In the genomic region with DNA sequence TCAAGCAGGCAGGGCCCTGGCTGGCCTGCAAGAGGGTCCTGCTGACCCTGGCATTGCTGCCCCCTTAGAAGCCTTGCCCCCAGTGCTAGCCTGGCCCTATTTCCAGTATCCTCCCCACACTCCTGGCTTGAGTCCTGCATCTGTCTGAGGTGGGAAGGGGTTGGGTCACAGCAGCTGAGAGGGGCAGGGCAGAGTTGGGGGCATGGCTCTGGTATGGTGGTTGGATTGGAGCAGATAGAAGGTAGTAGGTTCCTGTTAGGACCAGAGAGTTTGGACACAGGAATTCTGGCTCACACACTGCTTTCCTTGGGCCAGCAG, we compare ENCODE assay signal across 14 mouse cellular contexts. TPM values are rescaled to one million over a fixed set of nuclear protein-coding genes. Genes with fewer than 3 reads are reported as not detected.
A peak's percentile ranks its signal among the peaks of the same experiment; 100 is the strongest.
DNase-seq lines count a peak whose midpoint lies in the region; ATAC-seq and TF ChIP-seq lines count a peak whose summit lies in the region.
"Had no signal": no experiment of that assay in that cellular context is flagged by ENCODE, and none has a peak within 500 bp of the region (broad histone marks: within the 10 kb centered on the region; RNA-seq: fewer than 3 reads in every experiment).

No protein-coding gene starts in this region.

- no peak overlapping the region; the same call in 1 of the 2 replicates for H3K27ac ChIP-seq in stomach, embryonic 16.5 days (ENCODE audit: low read length)
- no peak overlapping the region for H3K27ac ChIP-seq in stomach, postnatal 0 days (replicated peaks)
- peak overlapping the region; percentile 98 for H3K27ac ChIP-seq in heart, embryonic 13.5 days (replicated peaks)
- H3K27ac ChIP-seq in limb, embryonic 10.5 days = 0 out of 2 replicates have a peak overlapping the region, but pooled peaks have one; percentile 47
- H3K27ac ChIP-seq in liver, postnatal 0 days (ENCODE audit: low read depth) = no peak overlapping the region
- H3K27ac ChIP-seq: limb, embryonic 13.5 days had no signal

- H3K27me3 ChIP-seq in stomach, embryonic 16.5 days (ENCODE audit: control insufficient read depth, insufficient read depth, low read length) = no peaks in the 10 kb centered on the region
- no peaks in the 10 kb centered on the region for H3K27me3 ChIP-seq in stomach, postnatal 0 days (ENCODE audit: control insufficient read depth, insufficient read depth, low read length)
- H3K27me3 ChIP-seq in heart, embryonic 13.5 days (replicated peaks) = peaks cover 51% of the 10 kb centered on the region
- no peaks in the 10 kb centered on the region for H3K27me3 ChIP-seq in limb, embryonic 10.5 days (ENCODE audit: low read depth, poor library complexity, severe bottlenecking)
- H3K27me3 ChIP-seq in liver, postnatal 0 days (ENCODE audit: insufficient read depth, low read length) = no peaks in the 10 kb centered on the region
- H3K27me3 ChIP-seq: limb, embryonic 13.5 days had no signal

- no peak for ATAC-seq in stomach, embryonic 16.5 days (ENCODE audit: insufficient read depth, low FRiP score)
- ATAC-seq in stomach, postnatal 0 days (ENCODE audit: low FRiP score, low TSS enrichment) = no peak
- ATAC-seq in heart, embryonic 13.5 days (ENCODE audit: extremely low read depth, insufficient number of reproducible peaks, low FRiP score, low TSS enrichment) = 0 out of 2 replicates have a peak, but pooled peaks have one; percentile 0
- no peak for ATAC-seq in liver, postnatal 0 days

- H3K9ac ChIP-seq in stomach, embryonic 16.5 days (ENCODE audit: low read length) = peak overlapping the region; percentile 26; the same call in 1 of the 2 replicates
- H3K9ac ChIP-seq in stomach, postnatal 0 days (ENCODE audit: low read length) = no peak overlapping the region
- peak overlapping the region; percentile 96 for H3K9ac ChIP-seq in heart, embryonic 13.5 days
- H3K9ac ChIP-seq in liver, postnatal 0 days (replicated peaks) = no peak overlapping the region
- H3K9ac ChIP-seq: limb, embryonic 13.5 days had no signal

- no peak overlapping the region for H3K4me2 ChIP-seq in stomach, embryonic 16.5 days (ENCODE audit: low read depth, low read length)
- H3K4me2 ChIP-seq in stomach, postnatal 0 days (replicated peaks; ENCODE audit: low read depth) = no peak overlapping the region
- H3K4me2 ChIP-seq in heart, embryonic 13.5 days = peak overlapping the region; percentile 66
- no peak overlapping the region for H3K4me2 ChIP-seq in liver, postnatal 0 days (ENCODE audit: low read depth, low read length)
- H3K4me2 ChIP-seq: limb, embryonic 13.5 days had no signal

- no peak overlapping the region for H3K4me3 ChIP-seq in stomach, embryonic 16.5 days (replicated peaks; ENCODE audit: low read length)
- no peak overlapping the region for H3K4me3 ChIP-seq in stomach, postnatal 0 days (ENCODE audit: low read depth, low read length)
- H3K4me3 ChIP-seq in heart, embryonic 13.5 days = peak overlapping the region; percentile 64
- H3K4me3 ChIP-seq in limb, embryonic 10.5 days = no peak overlapping the region
- no peak overlapping the region for H3K4me3 ChIP-seq in liver, postnatal 0 days (ENCODE audit: low read depth, low read length)
- H3K4me3 ChIP-seq: limb, embryonic 13.5 days had no signal

- no peaks in the 10 kb centered on the region for H3K9me3 ChIP-seq in stomach, embryonic 16.5 days (replicated peaks; ENCODE audit: control insufficient read depth, low read length)
- no peaks in the 10 kb centered on the region for H3K9me3 ChIP-seq in stomach, postnatal 0 days (ENCODE audit: control insufficient read depth, low read length)
- H3K9me3 ChIP-seq in heart, embryonic 13.5 days = no peaks in the 10 kb centered on the region
- no peaks in the 10 kb centered on the region for H3K9me3 ChIP-seq in limb, embryonic 10.5 days (replicated peaks)
- no peaks in the 10 kb centered on the region for H3K9me3 ChIP-seq in liver, postnatal 0 days (ENCODE audit: low read length)
- H3K9me3 ChIP-seq: limb, embryonic 13.5 days had no signal

- TF ChIP-seq EP300 in stomach, postnatal 0 days (optimal IDR thresholded peaks at IDR 0.05) = no peak
- no peak for TF ChIP-seq EP300 in liver, postnatal 0 days (IDR thresholded peaks at IDR 0.05; ENCODE audit: low read depth)

- peaks cover 23% of the 10 kb centered on the region for H3K4me1 ChIP-seq in stomach, embryonic 16.5 days (ENCODE audit: control insufficient read depth, insufficient read depth, low read length)
- no peaks in the 10 kb centered on the region for H3K4me1 ChIP-seq in stomach, postnatal 0 days (replicated peaks; ENCODE audit: control insufficient read depth, insufficient read depth)
- H3K4me1 ChIP-seq in heart, embryonic 13.5 days = peaks cover 52% of the 10 kb centered on the region
- H3K4me1 ChIP-seq in limb, embryonic 10.5 days = peaks cover 26% of the 10 kb centered on the region
- H3K4me1 ChIP-seq in liver, postnatal 0 days (ENCODE audit: insufficient read depth) = no peaks in the 10 kb centered on the region

- H3K36me3 ChIP-seq in stomach, embryonic 16.5 days (ENCODE audit: control insufficient read depth, insufficient read depth, low read length) = no peaks in the 10 kb centered on the region
- H3K36me3 ChIP-seq in stomach, postnatal 0 days (ENCODE audit: control insufficient read depth, insufficient read depth, low read length) = no peaks in the 10 kb centered on the region
- peaks cover 28% of the 10 kb centered on the region for H3K36me3 ChIP-seq in heart, embryonic 13.5 days
- H3K36me3 ChIP-seq in limb, embryonic 10.5 days = no peaks in the 10 kb centered on the region
- H3K36me3 ChIP-seq in liver, postnatal 0 days (replicated peaks; ENCODE audit: insufficient read depth, low read length) = no peaks in the 10 kb centered on the region
- H3K36me3 ChIP-seq: limb, embryonic 13.5 days had no signal

- DNase-seq in stomach, postnatal 0 days (ENCODE audit: low spot score) = no peak
- DNase-seq in limb, embryonic 10.5 days (ENCODE audit: low spot score) = no peak
- no peak for DNase-seq in liver, postnatal 0 days
- DNase-seq in right cerebral cortex, postnatal 25 days = no peak
- no peak for DNase-seq in layer of hippocampus, adult 18-20 months (ENCODE audit: low spot score in 2 of 2)
- DNase-seq: kidney, postnatal 36 days; lung, postnatal 36 days had no signal

- no peak for TF ChIP-seq CTCF in stomach, postnatal 0 days (IDR thresholded peaks at IDR 0.05; ENCODE audit: low read depth)
- no peak for TF ChIP-seq CTCF in liver, postnatal 0 days (IDR thresholded peaks at IDR 0.05; ENCODE audit: low read depth)

RNA-seq across cellular contexts. Expression of a gene that starts 0.4 kb away (rescaled TPM):
- polyA plus RNA-seq in stomach, embryonic 16.5 days (2015; fragmentation: Nextera tagmentation; extraction: Ambion mirVana) = 7.6 and 25.7 TPM in 2 replicates
- 1.4 and 2.4 TPM in 2 replicates for polyA plus RNA-seq in stomach, postnatal 0 days (2015; fragmentation: Nextera tagmentation; extraction: Ambion mirVana)
- polyA plus RNA-seq in heart, embryonic 13.5 days (2015; fragmentation: Nextera tagmentation; extraction: Ambion mirVana) = 3,662 and 3,747 TPM in 2 replicates
- 2.2 and 4.4 TPM in 2 replicates for polyA plus RNA-seq in limb, embryonic 10.5 days (2016; fragmentation: Nextera tagmentation; extraction: Ambion mirVana)
- polyA plus RNA-seq in liver, postnatal 0 days (2015; fragmentation: Nextera tagmentation; extraction: Ambion mirVana) = 0.18 and 2.0 TPM in 2 replicates
- total RNA-seq in layer of hippocampus, adult 18-20 months (2021) = 10 to 100 TPM; 10.1 to 14.4 TPM

RNA-seq across cellular contexts. Expression of a gene that starts 18.1 kb away (rescaled TPM):
- not detected in 2 replicates for polyA plus RNA-seq in stomach, embryonic 16.5 days (2015; fragmentation: Nextera tagmentation; extraction: Ambion mirVana)
- not detected in 2 replicates for polyA plus RNA-seq in stomach, postnatal 0 days (2015; fragmentation: Nextera tagmentation; extraction: Ambion mirVana)
- not detected in 2 replicates for polyA plus RNA-seq in heart, embryonic 13.5 days (2015; fragmentation: Nextera tagmentation; extraction: Ambion mirVana)
- not detected in 2 replicates for polyA plus RNA-seq in limb, embryonic 10.5 days (2016; fragmentation: Nextera tagmentation; extraction: Ambion mirVana)
- not detected in 2 replicates for polyA plus RNA-seq in liver, postnatal 0 days (2015; fragmentation: Nextera tagmentation; extraction: Ambion mirVana)
- not detected for total RNA-seq in layer of hippocampus, adult 18-20 months (2021)
- total RNA-seq: adrenal gland, adult 18-20 months; ES-E14 had no signal
- polyA plus RNA-seq: limb, embryonic 13.5 days; neural tube, embryonic 11.5 days; small intestine, adult 2 months had no signal

RNA-seq across cellular contexts. Expression of a gene that starts 20.4 kb away (rescaled TPM):
- polyA plus RNA-seq in stomach, embryonic 16.5 days (2015; fragmentation: Nextera tagmentation; extraction: Ambion mirVana) = 74.7 and 74.9 TPM in 2 replicates
- 54.4 and 55.2 TPM in 2 replicates for polyA plus RNA-seq in stomach, postnatal 0 days (2015; fragmentation: Nextera tagmentation; extraction: Ambion mirVana)
- 56.8 and 58.2 TPM in 2 replicates for polyA plus RNA-seq in heart, embryonic 13.5 days (2015; fragmentation: Nextera tagmentation; extraction: Ambion mirVana)
- 97.5 and 98.1 TPM in 2 replicates for polyA plus RNA-seq in limb, embryonic 10.5 days (2016; fragmentation: Nextera tagmentation; extraction: Ambion mirVana)
- 30.6 and 32.0 TPM in 2 replicates for polyA plus RNA-seq in liver, postnatal 0 days (2015; fragmentation: Nextera tagmentation; extraction: Ambion mirVana)
- total RNA-seq in layer of hippocampus, adult 18-20 months (2021) = 10 to 100 TPM; 30.2 to 32.7 TPM

RNA-seq across cellular contexts. Expression of a gene that starts 28.1 kb away (rescaled TPM):
- 0.56 and 2.1 TPM in 2 replicates for polyA plus RNA-seq in stomach, embryonic 16.5 days (2015; fragmentation: Nextera tagmentation; extraction: Ambion mirVana)
- polyA plus RNA-seq in stomach, postnatal 0 days (2015; fragmentation: Nextera tagmentation; extraction: Ambion mirVana) = 0.27 and 0.29 TPM in 2 replicates
- 1,796 and 1,858 TPM in 2 replicates for polyA plus RNA-seq in heart, embryonic 13.5 days (2015; fragmentation: Nextera tagmentation; extraction: Ambion mirVana)
- 1.5 and 2.3 TPM in 2 replicates for polyA plus RNA-seq in limb, embryonic 10.5 days (2016; fragmentation: Nextera tagmentation; extraction: Ambion mirVana)
- polyA plus RNA-seq in liver, postnatal 0 days (2015; fragmentation: Nextera tagmentation; extraction: Ambion mirVana) = 0.36 TPM in 2 replicates
- total RNA-seq in layer of hippocampus, adult 18-20 months (2021) = 1 to 10 TPM; 3.7 to 5.0 TPM
- polyA plus RNA-seq: small intestine, adult 2 months had no signal

RNA-seq across cellular contexts. Expression of a gene that starts 58.8 kb away (rescaled TPM):
- 3.4 and 4.9 TPM in 2 replicates for polyA plus RNA-seq in stomach, embryonic 16.5 days (2015; fragmentation: Nextera tagmentation; extraction: Ambion mirVana)
- polyA plus RNA-seq in stomach, postnatal 0 days (2015; fragmentation: Nextera tagmentation; extraction: Ambion mirVana) = 3.3 and 4.6 TPM in 2 replicates
- polyA plus RNA-seq in heart, embryonic 13.5 days (2015; fragmentation: Nextera tagmentation; extraction: Ambion mirVana) = 0.49 and 0.98 TPM in 2 replicates
- polyA plus RNA-seq in limb, embryonic 10.5 days (2016; fragmentation: Nextera tagmentation; extraction: Ambion mirVana) = 0.38 and 1.2 TPM in 2 replicates
- polyA plus RNA-seq in liver, postnatal 0 days (2015; fragmentation: Nextera tagmentation; extraction: Ambion mirVana) = 0.17 TPM in 1 of 2 replicates, not detected in the other
- 10 to 100 TPM; 77.1 to 86.1 TPM for total RNA-seq in layer of hippocampus, adult 18-20 months (2021)
- total RNA-seq: ES-E14 had no signal

Comparison
In these comparisons a context has a peak if more than half of its experiments do, and no peak if none do; other contexts are left out.
1. H3K9ac ChIP-seq: peak in stomach, embryonic 16.5 days (single experiment) and heart, embryonic 13.5 days (single experiment); none in stomach, postnatal 0 days (single experiment) and liver, postnatal 0 days (single experiment).
2. H3K27ac ChIP-seq: peak in heart, embryonic 13.5 days (single experiment) and limb, embryonic 10.5 days (single experiment); none in stomach, embryonic 16.5 days (single experiment), stomach, postnatal 0 days (single experiment) and liver, postnatal 0 days (single experiment).
3. RNA of a gene that starts 0.4 kb away (polyA plus RNA-seq): 3,662 to 3,747 TPM in heart, embryonic 13.5 days; 7.6 to 25.7 TPM in stomach, embryonic 16.5 days, 2.2 to 4.4 TPM in limb, embryonic 10.5 days, 1.4 to 2.4 TPM in stomach, postnatal 0 days and 0.18 to 2.0 TPM in liver, postnatal 0 days; every median in the first group is over 100 times any median in the second.